Mouse (Mus musculus) c-Kit-positive CD71-negative TER-119-negative erythroid progenitor cells, embryonic 14.5 days (primary cell): ENCODE data around the gene Entpd1.

Source experiments
- DNase-seq: peaks from one replicate; pipeline ENCODE4 v3.0.0-alpha.2; 2013; ENCODE audit warnings: low read depth

Entpd1 gene

GRCm38 (mm10) chr19:40723516-40723915 lies 111.3 kb downstream of the Entpd1 start:
- DNase-seq = no peak

GRCm38 (mm10) chr19:40726148-40726547 lies 114.0 kb downstream of the Entpd1 start:
- no peak for DNase-seq

GRCm38 (mm10) chr19:40726614-40727013 lies 114.4 kb downstream of the Entpd1 start:
- DNase-seq = no peak

- DNase-seq = no peak
Observed at GRCm38 (mm10) chr19:40728213-40728612, 116.0 kb downstream of the Entpd1 start.

- DNase-seq = no peak
Observed at GRCm38 (mm10) chr19:40728732-40729420, 116.7 kb downstream of the Entpd1 start.

GRCm38 (mm10) chr19:40733409-40733808 lies 121.2 kb downstream of the Entpd1 start:
- no peak for DNase-seq

GRCm38 (mm10) chr19:40733849-40734248 lies 121.7 kb downstream of the Entpd1 start:
- no peak for DNase-seq

GRCm38 (mm10) chr19:40736680-40737512 lies 124.7 kb downstream of the Entpd1 start:
- peak; percentile 55 for DNase-seq

GRCm38 (mm10) chr19:40737613-40738012 lies 125.4 kb downstream of the Entpd1 start:
- DNase-seq = no peak

GRCm38 (mm10) chr19:40738683-40739324 lies 126.6 kb downstream of the Entpd1 start:
- DNase-seq = no peak

GRCm38 (mm10) chr19:40746603-40747002 lies 134.4 kb downstream of the Entpd1 start:
- DNase-seq = no peak

- DNase-seq = no peak
Observed at GRCm38 (mm10) chr19:40748559-40748958, 136.4 kb downstream of the Entpd1 start, which contains the start of gene Cc2d2b. TSS of gene Cc2d2b (plus strand) at chr19:40748753.

- DNase-seq = peak; percentile 55
Observed at GRCm38 (mm10) chr19:40754311-40754710, 142.1 kb downstream of the Entpd1 start.

- no peak for DNase-seq
Observed at GRCm38 (mm10) chr19:40760071-40760470, 147.9 kb downstream of the Entpd1 start.

GRCm38 (mm10) chr19:40762023-40762759 lies 150.0 kb downstream of the Entpd1 start:
- DNase-seq = no peak

GRCm38 (mm10) chr19:40767189-40767588 lies 155.0 kb downstream of the Entpd1 start:
- DNase-seq = no peak

GRCm38 (mm10) chr19:40769341-40769770 lies 157.2 kb downstream of the Entpd1 start:
- DNase-seq = peak; percentile 42

- DNase-seq = no peak
Observed at GRCm38 (mm10) chr19:40788004-40788714, 176.0 kb downstream of the Entpd1 start.

- DNase-seq = peak; percentile 39
Observed at GRCm38 (mm10) chr19:40788715-40789084, 176.5 kb downstream of the Entpd1 start.
